ENCODE assay signal across 19 mouse cellular contexts in the genomic region with DNA sequence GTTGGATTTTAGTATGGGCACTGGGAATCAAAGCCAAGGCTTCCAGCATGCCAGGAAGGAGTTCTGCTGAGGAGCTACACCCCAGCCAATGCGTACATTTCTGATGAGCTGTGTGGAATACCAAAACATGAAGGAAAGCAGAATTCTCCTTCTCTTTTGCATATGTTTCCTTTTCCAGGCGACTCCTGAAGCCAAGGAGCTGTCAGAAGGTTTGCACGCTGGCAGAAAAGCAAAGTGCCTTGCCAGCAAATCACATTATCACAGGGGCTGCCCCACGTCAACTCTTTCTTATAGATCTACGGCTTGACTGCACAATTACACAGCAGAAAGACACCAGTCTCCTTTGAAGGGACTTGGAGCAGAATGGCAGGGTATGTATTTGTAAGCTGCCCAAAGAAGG.
A peak's percentile ranks its signal among the peaks of the same experiment; 100 is the strongest.
DNase-seq lines count a peak whose midpoint lies in the region; ATAC-seq and TF ChIP-seq lines count a peak whose summit lies in the region.
"Had no signal": no experiment of that assay in that cellular context is flagged by ENCODE, and none has a peak within 500 bp of the region (broad histone marks: within the 10 kb centered on the region; RNA-seq: fewer than 3 reads in every experiment).

No protein-coding gene starts in this region.

- peak; percentile 83 for ATAC-seq in forebrain, embryonic 15.5 days (replicated peaks)
- 0 out of 2 replicates have a peak, but pooled peaks have one; percentile 19 for ATAC-seq in hindbrain, embryonic 16.5 days
- no peak for ATAC-seq in hindbrain, embryonic 11.5 days (ENCODE audit: low FRiP score)
- ATAC-seq in midbrain, embryonic 14.5 days (ENCODE audit: low FRiP score, low TSS enrichment): no peak
- no peak for ATAC-seq in midbrain, embryonic 15.5 days (replicated peaks)
- ATAC-seq in forebrain, postnatal 0 days: peak; percentile 67
- ATAC-seq: inflammation-experienced regulatory T-cells, adult 6 months; liver, postnatal 0 days had no signal

- TF ChIP-seq CTCF in forebrain, postnatal 0 days (IDR thresholded peaks at IDR 0.05; ENCODE audit: low read depth): no peak

- no peak overlapping the region for H3K4me3 ChIP-seq in forebrain, embryonic 15.5 days
- no peak overlapping the region for H3K4me3 ChIP-seq in forebrain, embryonic 10.5 days
- no peak overlapping the region for H3K4me3 ChIP-seq in hindbrain, embryonic 16.5 days (ENCODE audit: low read length)
- H3K4me3 ChIP-seq in hindbrain, embryonic 11.5 days (ENCODE audit: low read depth, low read length): no peak overlapping the region
- H3K4me3 ChIP-seq in midbrain, embryonic 14.5 days (replicated peaks; ENCODE audit: low read depth, low read length): no peak overlapping the region
- no peak overlapping the region for H3K4me3 ChIP-seq in midbrain, embryonic 15.5 days
- no peak overlapping the region for H3K4me3 ChIP-seq in forebrain, postnatal 0 days (ENCODE audit: low read depth, low read length)
- H3K4me3 ChIP-seq: limb, embryonic 10.5 days; midbrain, embryonic 12.5 days; myocyte; neural tube, embryonic 15.5 days had no signal

- no peak overlapping the region for H3K4me2 ChIP-seq in forebrain, embryonic 15.5 days (replicated peaks)
- no peak overlapping the region for H3K4me2 ChIP-seq in hindbrain, embryonic 16.5 days (ENCODE audit: low read length)
- no peak overlapping the region for H3K4me2 ChIP-seq in hindbrain, embryonic 11.5 days (replicated peaks; ENCODE audit: low read depth, low read length)
- no peak overlapping the region for H3K4me2 ChIP-seq in midbrain, embryonic 14.5 days (ENCODE audit: low read length)
- no peak overlapping the region for H3K4me2 ChIP-seq in midbrain, embryonic 15.5 days
- no peak overlapping the region for H3K4me2 ChIP-seq in forebrain, postnatal 0 days (ENCODE audit: low read depth)
- H3K4me2 ChIP-seq: midbrain, embryonic 12.5 days; neural tube, embryonic 15.5 days had no signal

- H3K4me1 ChIP-seq in forebrain, embryonic 15.5 days: peaks cover 13% of the 10 kb centered on the region
- peaks cover 28% of the 10 kb centered on the region for H3K4me1 ChIP-seq in forebrain, embryonic 10.5 days
- peaks cover 4% of the 10 kb centered on the region; the same call in 1 of the 2 replicates for H3K4me1 ChIP-seq in hindbrain, embryonic 16.5 days (ENCODE audit: control insufficient read depth, insufficient read depth, low read depth, low read length)
- no peaks in the 10 kb centered on the region for H3K4me1 ChIP-seq in hindbrain, embryonic 11.5 days (replicated peaks; ENCODE audit: control insufficient read depth, insufficient read depth, low read length)
- peaks cover 5% of the 10 kb centered on the region; the same call in 1 of the 2 replicates for H3K4me1 ChIP-seq in midbrain, embryonic 14.5 days (ENCODE audit: control insufficient read depth, insufficient read depth, low read length)
- peaks cover 4% of the 10 kb centered on the region; the same call in 1 of the 2 replicates for H3K4me1 ChIP-seq in midbrain, embryonic 15.5 days
- H3K4me1 ChIP-seq in forebrain, postnatal 0 days (ENCODE audit: insufficient read depth): no peaks in the 10 kb centered on the region
- H3K4me1 ChIP-seq: limb, embryonic 10.5 days; midbrain, embryonic 12.5 days had no signal

- DNase-seq in forebrain, embryonic 10.5 days (ENCODE audit: extremely low spot score, low spot score): no peak
- DNase-seq in hindbrain, embryonic 11.5 days (ENCODE audit: low spot score): no peak
- peak; percentile 34 for DNase-seq in midbrain, embryonic 14.5 days
- peak; percentile 79 for DNase-seq in forebrain, postnatal 0 days
- DNase-seq: adrenal gland, postnatal 25 days; B cell, adult 2 months; cerebellum, adult 18-20 months; kidney, adult 2 months; kidney, postnatal 10 days; layer of hippocampus, postnatal 36 days; liver, postnatal 0 days had no signal

- no peak overlapping the region for H3K9ac ChIP-seq in forebrain, embryonic 15.5 days (replicated peaks)
- H3K9ac ChIP-seq in hindbrain, embryonic 16.5 days (ENCODE audit: low read depth, low read length): no peak overlapping the region
- H3K9ac ChIP-seq in hindbrain, embryonic 11.5 days (ENCODE audit: low read depth, low read length): no peak overlapping the region
- H3K9ac ChIP-seq in midbrain, embryonic 14.5 days (replicated peaks; ENCODE audit: low read length): no peak overlapping the region
- no peak overlapping the region for H3K9ac ChIP-seq in midbrain, embryonic 15.5 days
- no peak overlapping the region for H3K9ac ChIP-seq in forebrain, postnatal 0 days
- H3K9ac ChIP-seq: liver, postnatal 0 days; midbrain, embryonic 12.5 days; neural tube, embryonic 15.5 days had no signal

- H3K27ac ChIP-seq in forebrain, embryonic 15.5 days (replicated peaks): no peak overlapping the region
- no peak overlapping the region for H3K27ac ChIP-seq in forebrain, embryonic 10.5 days
- H3K27ac ChIP-seq in hindbrain, embryonic 16.5 days (ENCODE audit: low read depth, low read length): no peak overlapping the region
- no peak overlapping the region for H3K27ac ChIP-seq in hindbrain, embryonic 11.5 days (ENCODE audit: low read depth, low read length)
- H3K27ac ChIP-seq in midbrain, embryonic 14.5 days (replicated peaks; ENCODE audit: low read depth, low read length): no peak overlapping the region
- no peak overlapping the region for H3K27ac ChIP-seq in midbrain, embryonic 15.5 days
- H3K27ac ChIP-seq in forebrain, postnatal 0 days (ENCODE audit: low read depth, low read length): no peak overlapping the region
- H3K27ac ChIP-seq: limb, embryonic 10.5 days; midbrain, embryonic 12.5 days; neural tube, embryonic 15.5 days had no signal

- peaks cover 7% of the 10 kb centered on the region; the same call in 1 of the 2 replicates for H3K27me3 ChIP-seq in forebrain, embryonic 15.5 days
- H3K27me3 ChIP-seq in forebrain, embryonic 10.5 days (ENCODE audit: poor library complexity, severe bottlenecking): no peaks in the 10 kb centered on the region
- H3K27me3 ChIP-seq in hindbrain, embryonic 16.5 days (replicated peaks; ENCODE audit: control insufficient read depth, insufficient read depth, low read length): no peaks in the 10 kb centered on the region
- H3K27me3 ChIP-seq in hindbrain, embryonic 11.5 days (ENCODE audit: control insufficient read depth, insufficient read depth, low read length): no peaks in the 10 kb centered on the region
- no peaks in the 10 kb centered on the region for H3K27me3 ChIP-seq in midbrain, embryonic 14.5 days (ENCODE audit: control insufficient read depth, insufficient read depth, low read length)
- no peaks in the 10 kb centered on the region for H3K27me3 ChIP-seq in midbrain, embryonic 15.5 days (replicated peaks)
- H3K27me3 ChIP-seq in forebrain, postnatal 0 days (ENCODE audit: insufficient read depth, low read length): peaks cover 16% of the 10 kb centered on the region
- H3K27me3 ChIP-seq: midbrain, embryonic 12.5 days; neural tube, embryonic 15.5 days had no signal

- H3K36me3 ChIP-seq in forebrain, embryonic 15.5 days: no peaks in the 10 kb centered on the region
- no peaks in the 10 kb centered on the region for H3K36me3 ChIP-seq in forebrain, embryonic 10.5 days (replicated peaks)
- H3K36me3 ChIP-seq in hindbrain, embryonic 16.5 days (ENCODE audit: control insufficient read depth, insufficient read depth, low read length): no peaks in the 10 kb centered on the region
- no peaks in the 10 kb centered on the region for H3K36me3 ChIP-seq in hindbrain, embryonic 11.5 days (ENCODE audit: control insufficient read depth, insufficient read depth, low read length)
- H3K36me3 ChIP-seq in midbrain, embryonic 14.5 days (ENCODE audit: control insufficient read depth, insufficient read depth, low read length): no peaks in the 10 kb centered on the region
- no peaks in the 10 kb centered on the region for H3K36me3 ChIP-seq in midbrain, embryonic 15.5 days (replicated peaks)
- no peaks in the 10 kb centered on the region for H3K36me3 ChIP-seq in forebrain, postnatal 0 days (ENCODE audit: insufficient read depth)
- H3K36me3 ChIP-seq: limb, embryonic 10.5 days; midbrain, embryonic 12.5 days; neural tube, embryonic 15.5 days had no signal

- 37% methylated on average over 5 of the region's 5 CpGs for WGBS in forebrain, embryonic 15.5 days
- 82% methylated on average over 5 of the region's 5 CpGs for WGBS in forebrain, embryonic 10.5 days
- WGBS in hindbrain, embryonic 16.5 days: 52% methylated on average over 5 of the region's 5 CpGs
- WGBS in hindbrain, embryonic 11.5 days: 77% methylated on average over 5 of the region's 5 CpGs
- 45% methylated on average over 5 of the region's 5 CpGs for WGBS in midbrain, embryonic 14.5 days
- WGBS in midbrain, embryonic 15.5 days: 36% methylated on average over 5 of the region's 5 CpGs
- WGBS in forebrain, postnatal 0 days: 38% methylated on average over 5 of the region's 5 CpGs

- H3K9me3 ChIP-seq in forebrain, embryonic 15.5 days: no peaks in the 10 kb centered on the region
- H3K9me3 ChIP-seq in forebrain, embryonic 10.5 days: no peaks in the 10 kb centered on the region
- H3K9me3 ChIP-seq in hindbrain, embryonic 16.5 days (ENCODE audit: control insufficient read depth, low read length): no peaks in the 10 kb centered on the region
- no peaks in the 10 kb centered on the region for H3K9me3 ChIP-seq in hindbrain, embryonic 11.5 days (ENCODE audit: control insufficient read depth, low read length)
- no peaks in the 10 kb centered on the region for H3K9me3 ChIP-seq in midbrain, embryonic 14.5 days (ENCODE audit: control insufficient read depth, low read length)
- H3K9me3 ChIP-seq in midbrain, embryonic 15.5 days: no peaks in the 10 kb centered on the region
- no peaks in the 10 kb centered on the region for H3K9me3 ChIP-seq in forebrain, postnatal 0 days (ENCODE audit: low read length)
- H3K9me3 ChIP-seq: limb, embryonic 10.5 days; midbrain, embryonic 12.5 days; neural tube, embryonic 15.5 days had no signal

Comparison
In these comparisons a context has a peak if more than half of its experiments do, and no peak if none do; other contexts are left out.
1. ATAC-seq: peak in forebrain, embryonic 15.5 days (single experiment), hindbrain, embryonic 16.5 days (single experiment) and forebrain, postnatal 0 days (single experiment); none in hindbrain, embryonic 11.5 days (single experiment), midbrain, embryonic 14.5 days (single experiment) and midbrain, embryonic 15.5 days (single experiment).
2. DNase-seq: peak in midbrain, embryonic 14.5 days (single experiment) and forebrain, postnatal 0 days (single experiment); none in forebrain, embryonic 10.5 days (single experiment) and hindbrain, embryonic 11.5 days (single experiment).